Mouse (Mus musculus) small intestine, adult 2 months (tissue): ENCODE results near the gene Gm49320. TPM values are rescaled to one million over a fixed set of nuclear protein-coding genes. Genes with fewer than 3 reads are reported as not detected.

ENCODE experiments used
- H3K27ac ChIP-seq: fragments of 200-500 bp; 2 replicates; pipeline ENCODE4 v1.5.1; 2012; ENCODE audit warnings: low read depth, low read length, control low read depth, inconsistent platforms; ENCODE audit not compliant: insufficient read depth
- H3K27me3 ChIP-seq: fragments of 200-500 bp; 2 replicates; pipeline ENCODE4 v1.6.1; 2012; ENCODE audit warnings: mild to moderate bottlenecking, moderate library complexity, low read length, inconsistent platforms; ENCODE audit not compliant: control insufficient read depth, insufficient read depth
- H3K36me3 ChIP-seq: fragments of 200-500 bp; 2 replicates; pipeline ENCODE4 v1.6.1; 2012; ENCODE audit warnings: mild to moderate bottlenecking, low read length, control low read depth, inconsistent platforms; ENCODE audit not compliant: control insufficient read depth, insufficient read depth
- H3K4me1 ChIP-seq: fragments of 200-500 bp; 2 replicates; pipeline ENCODE4 v1.6.1; 2012; ENCODE audit warnings: low read length, inconsistent platforms, mixed read lengths; ENCODE audit not compliant: control insufficient read depth, insufficient read depth, insufficient read length
- H3K4me3 ChIP-seq: fragments of 200-500 bp; 2 replicates; pipeline ENCODE4 v1.5.1; 2012; ENCODE audit warnings: low read depth, mild to moderate bottlenecking, control low read depth, inconsistent platforms, low read length, moderate library complexity
- CTCF ChIP-seq: fragments of 200-500 bp; IDR thresholded peaks from 2 replicates; pipeline ENCODE4 v1.5.1; 2012; ENCODE audit warnings: low read depth, mild to moderate bottlenecking, control low read depth, inconsistent platforms, low read length, moderate library complexity, mixed read lengths; ENCODE audit not compliant: insufficient replicate concordance, insufficient read length; ENCODE audit errors: extremely low read depth
- POLR2A ChIP-seq: fragments of 200-500 bp; IDR thresholded peaks from 2 replicates; pipeline ENCODE4 v1.6.1; 2012; ENCODE audit warnings: low read depth, mild to moderate bottlenecking, control low read depth, inconsistent platforms, low read length, moderate library complexity
- WGBS: fragments of 180-500 bp; shearing (Covaris S2); methylation state at CpG from one replicate; pipeline ENCODE4 v1.1.7; 2018; 5-methylcytosine and 5-hydroxymethylcytosine counted together
- polyA plus RNA-seq: library from polyadenylated mRNA; depleted of rRNA; stranded (reverse); fragments of >200 nt; gene quantifications from 2 replicates; pipeline ENCODE4 v1.2.3, GENCODE M21; 2012

Gene Gm49320
- polyA plus RNA-seq, 1 experiment: 0.93 TPM

- no peaks in the 10 kb centered on the region for H3K36me3 ChIP-seq
- 0 out of 2 replicates have a peak overlapping the region, but pooled peaks have one; percentile 3 for H3K27ac ChIP-seq
- H3K4me1 ChIP-seq: peaks cover 21% of the 10 kb centered on the region
- peaks cover 28% of the 10 kb centered on the region for H3K27me3 ChIP-seq
- TF ChIP-seq CTCF (no peak), POLR2A (no peak)
- WGBS: 4% methylated on average over 33 of the region's 33 CpGs
- peak overlapping the region; percentile 60 for H3K4me3 ChIP-seq
Observed at GRCm38 (mm10) chr8:4214006-4214980, 24.4 kb upstream of the Gm49320 start.

DNA sequence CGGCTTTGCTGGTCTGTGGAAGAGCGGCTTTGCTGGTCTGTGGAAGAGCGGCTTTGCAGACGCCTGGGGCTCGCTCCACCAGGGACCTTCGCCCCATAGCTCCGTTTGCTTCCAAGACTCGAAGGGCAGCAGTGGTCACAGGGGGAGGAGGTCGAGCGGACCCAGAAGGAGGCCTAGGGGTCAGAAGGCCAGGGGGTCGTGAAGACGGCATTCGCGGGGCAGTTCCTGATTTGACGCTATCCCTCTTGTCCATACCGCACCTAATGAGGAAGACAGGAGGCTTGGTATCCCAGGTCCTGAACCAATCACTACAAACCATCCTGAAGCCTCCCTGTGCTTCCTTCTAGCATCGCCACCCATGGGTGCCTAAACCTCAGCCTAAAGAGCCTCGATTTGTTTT is 22.4 kb upstream of the Gm49320 start:
- Histone ChIP-seq H3K27me3 (peaks cover 30% of the 10 kb centered on the region), H3K4me3 (no peak overlapping the region), H3K36me3 (no peaks in the 10 kb centered on the region), H3K4me1 (peaks cover 21% of the 10 kb centered on the region), H3K27ac (no peak overlapping the region)
- 23% methylated on average over 18 of the region's 18 CpGs for WGBS
- TF ChIP-seq CTCF (no peak), POLR2A (no peak)

GRCm38 (mm10) chr8:4216791-4217621 is 21.7 kb upstream of the Gm49320 start, which contains the start of gene Prr36:
TSS of gene Prr36 (minus strand) at chr8:4217459.
- H3K4me3 ChIP-seq: peak within 1 kb of the TSS; percentile 44
- 4% methylated on average over 44 of the region's 44 CpGs for WGBS
- peaks cover 33% of the 10 kb centered on the region for H3K27me3 ChIP-seq
- no peak within 1 kb of the TSS for H3K27ac ChIP-seq
- no peaks in the 10 kb centered on the region for H3K36me3 ChIP-seq
- peaks cover 21% of the 10 kb centered on the region for H3K4me1 ChIP-seq
- TF ChIP-seq CTCF: no peak
- no peak for TF ChIP-seq POLR2A

DNA sequence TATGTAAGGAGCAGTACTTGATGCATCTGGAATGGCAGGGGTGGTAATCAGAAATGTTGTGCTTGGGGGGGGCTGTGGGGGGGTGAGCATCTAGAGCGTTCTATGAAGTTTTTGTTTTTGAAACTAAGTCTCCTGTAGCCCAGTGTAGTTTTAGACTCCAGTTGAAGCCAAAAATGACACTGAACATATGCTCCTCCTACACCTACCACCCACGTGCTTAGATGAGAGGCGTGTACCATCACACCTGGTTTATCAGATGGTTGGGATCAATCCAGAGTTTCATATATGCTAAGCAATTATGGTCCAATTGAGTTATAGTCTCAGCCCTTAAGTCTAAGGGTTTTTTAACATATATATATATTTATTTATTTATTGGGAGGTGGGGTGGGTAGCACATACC is 19.0 kb upstream of the Gm49320 start:
- Histone ChIP-seq H3K27me3 (peaks cover 33% of the 10 kb centered on the region), H3K27ac (no peak overlapping the region), H3K4me1 (peaks cover 6% of the 10 kb centered on the region), H3K4me3 (no peak overlapping the region), H3K36me3 (no peaks in the 10 kb centered on the region)
- TF ChIP-seq POLR2A (no peak), CTCF (no peak)
- 68% methylated on average over 3 of the region's 3 CpGs for WGBS

GRCm38 (mm10) chr8:4222059-4222458 is 16.6 kb upstream of the Gm49320 start:
- peaks cover 6% of the 10 kb centered on the region for H3K4me1 ChIP-seq
- TF ChIP-seq POLR2A: no peak
- TF ChIP-seq CTCF: no peak
- H3K4me3 ChIP-seq: no peak overlapping the region
- no peak overlapping the region for H3K27ac ChIP-seq
- no peaks in the 10 kb centered on the region for H3K36me3 ChIP-seq
- peaks cover 15% of the 10 kb centered on the region for H3K27me3 ChIP-seq

DNA sequence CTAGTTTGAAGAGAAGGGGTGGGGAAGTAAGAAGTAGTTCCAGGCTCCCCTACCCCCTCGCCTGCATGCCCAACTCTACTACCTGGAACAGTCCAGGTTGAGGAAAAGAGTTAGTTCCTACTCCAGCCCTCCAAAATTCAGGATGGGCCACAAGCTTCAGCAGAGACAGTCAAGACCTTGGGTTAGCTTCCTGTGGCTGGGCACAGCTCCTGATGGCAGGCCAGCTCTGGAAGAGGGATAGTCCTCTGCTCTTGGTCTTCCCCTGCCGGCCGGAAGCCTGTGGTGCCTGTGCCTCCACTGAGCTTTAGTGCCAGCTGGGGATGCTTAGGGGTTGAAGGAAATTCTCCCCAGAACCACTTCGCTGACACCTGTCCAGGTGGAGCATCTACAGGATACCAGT is 12.3 kb upstream of the Gm49320 start:
- Histone ChIP-seq H3K4me1 (peaks cover 6% of the 10 kb centered on the region; the same call in 1 of the 2 replicates), H3K27me3 (peaks cover 3% of the 10 kb centered on the region), H3K36me3 (no peaks in the 10 kb centered on the region), H3K4me3 (peak overlapping the region; percentile 40), H3K27ac (no peak overlapping the region)
- TF ChIP-seq CTCF (no peak), POLR2A (no peak)
- 30% methylated on average over 4 of the region's 4 CpGs for WGBS

GRCm38 (mm10) chr8:4226739-4227347 is 11.8 kb upstream of the Gm49320 start, which contains the start of gene Lrrc8e:
TSS of gene Lrrc8e (plus strand) at chr8:4226827.
- Histone ChIP-seq H3K27me3 (no peaks in the 10 kb centered on the region; the same call in none of the 2 replicates), H3K36me3 (no peaks in the 10 kb centered on the region), H3K27ac (no peak within 1 kb of the TSS), H3K4me1 (peaks cover 9% of the 10 kb centered on the region; the same call in 1 of the 2 replicates), H3K4me3 (peak within 1 kb of the TSS; percentile 40)
- 7% methylated on average over 33 of the region's 33 CpGs for WGBS
- TF ChIP-seq POLR2A: no peak
- no peak for TF ChIP-seq CTCF
